Mouse (Mus musculus) cerebellum, adult 9-11 months (tissue): Measurements from ENCODE around the gene Rps3.

Experiments used
- DNase-seq: peaks from one replicate; pipeline ENCODE4 v3.0.0; 2022

Rps3 gene

DNA sequence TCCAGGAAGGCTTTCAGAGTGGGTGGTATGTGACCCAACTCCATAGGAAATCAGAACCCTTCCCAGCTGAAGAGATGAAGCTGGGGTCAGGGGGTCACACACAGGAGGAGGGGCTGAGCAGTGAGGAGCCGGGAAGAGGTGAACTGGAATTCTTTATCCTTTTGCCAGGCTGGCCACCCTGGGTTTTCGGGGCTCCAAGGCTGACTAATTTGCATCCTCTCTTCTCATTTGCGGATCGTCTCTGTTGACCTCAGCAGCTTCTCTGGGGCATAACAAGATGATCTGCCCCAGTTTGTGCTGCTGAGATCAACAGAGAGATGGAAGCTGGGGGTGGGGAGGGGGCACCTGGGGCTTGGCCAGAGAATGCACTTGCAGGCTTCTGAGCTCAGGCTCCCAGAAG lies 47.0 kb downstream of the Rps3 start:
- DNase-seq: no peak

DNA sequence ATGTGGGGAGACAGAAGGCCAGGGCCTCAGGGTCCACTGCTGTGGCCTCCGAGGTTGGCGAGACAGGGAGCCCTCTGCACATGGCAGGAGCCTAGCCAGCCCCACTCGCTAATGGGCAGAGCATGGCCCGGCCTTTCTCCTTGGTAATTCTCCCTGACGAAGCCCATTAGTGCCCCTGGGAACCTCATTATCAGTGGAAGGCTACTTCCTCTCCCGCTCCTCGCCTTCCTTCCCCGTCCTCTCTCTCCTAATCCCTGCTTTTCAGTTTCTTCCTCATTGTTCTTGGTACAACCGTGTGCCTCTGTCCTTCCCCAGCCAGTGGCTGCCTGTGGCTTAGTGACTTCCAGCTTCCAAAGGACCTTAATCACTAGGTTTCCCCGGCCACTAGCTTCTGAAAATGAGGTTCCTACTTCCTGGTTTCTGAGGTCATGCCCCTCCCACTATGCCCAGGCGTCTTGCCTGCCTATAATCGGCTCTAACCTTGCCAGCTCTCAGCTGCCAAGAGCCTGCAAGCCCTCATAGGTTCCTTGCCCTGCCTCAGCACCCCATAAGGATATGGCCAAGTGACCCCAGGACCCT lies 48.8 kb downstream of the Rps3 start:
- DNase-seq: no peak

- DNase-seq: no peak
Measured at GRCm38 (mm10) chr7:99432863-99433262, 50.7 kb downstream of the Rps3 start.

DNA sequence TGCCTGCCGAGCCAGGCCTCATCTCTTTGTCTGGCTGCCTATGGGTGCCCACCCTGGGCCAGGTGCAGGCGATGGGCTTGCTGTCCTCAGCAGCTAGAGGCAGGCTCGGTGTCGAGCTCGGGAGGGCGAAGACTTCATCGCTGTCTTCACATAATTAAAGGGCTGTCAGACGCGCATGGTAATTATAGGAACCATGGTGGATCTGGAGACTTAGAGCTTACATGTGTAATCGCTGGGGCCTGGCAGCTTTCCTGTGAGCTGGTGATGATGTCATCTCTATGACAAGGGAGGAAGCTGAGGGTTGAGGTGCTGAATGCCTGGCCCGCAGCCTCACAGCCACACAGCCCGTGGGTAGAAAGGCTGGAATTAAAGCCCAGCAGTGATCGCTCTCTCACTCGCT lies 51.3 kb downstream of the Rps3 start:
- DNase-seq: no peak

- no peak for DNase-seq
Measured at GRCm38 (mm10) chr7:99430246-99430645, 53.3 kb downstream of the Rps3 start.

DNA sequence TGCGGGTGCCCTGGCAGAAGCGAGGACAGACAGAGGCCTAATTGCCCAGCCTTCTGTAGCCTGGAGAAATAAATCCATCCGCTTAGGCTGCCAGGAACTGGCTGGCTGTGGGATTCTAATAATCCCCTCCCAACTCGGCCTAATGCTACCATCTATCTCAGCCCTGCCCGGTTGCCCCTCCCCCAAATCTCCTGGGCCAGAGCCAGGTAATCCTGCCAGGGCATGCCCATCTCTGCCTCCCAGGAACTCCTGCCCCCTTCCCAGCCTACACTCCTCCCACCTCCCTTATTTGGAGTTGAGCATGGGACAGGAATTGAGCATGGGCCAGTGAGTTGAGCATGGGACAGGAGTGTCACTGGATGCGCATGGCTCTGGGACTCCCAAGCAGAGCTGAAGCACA lies 53.8 kb downstream of the Rps3 start:
- no peak for DNase-seq

DNA sequence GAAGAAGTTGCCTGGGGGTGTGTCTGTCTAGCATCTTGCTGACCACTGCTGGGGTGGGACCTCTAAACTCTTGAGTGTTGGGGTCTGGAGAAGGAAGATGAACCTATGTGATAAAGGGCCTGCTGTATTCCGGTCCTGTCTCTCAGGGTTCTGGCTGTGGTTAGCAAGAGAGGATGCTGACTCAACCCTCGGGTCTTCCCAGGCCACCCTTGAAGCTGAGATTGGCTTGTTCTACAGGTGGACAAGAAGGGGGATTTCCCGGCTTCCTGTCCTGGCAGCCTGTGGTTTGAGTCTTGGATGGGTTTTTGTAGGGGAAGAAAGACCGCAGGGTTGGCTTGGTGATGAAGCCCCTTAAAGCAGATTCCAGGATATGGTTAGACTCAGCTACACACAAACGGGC lies 54.7 kb downstream of the Rps3 start:
- DNase-seq: no peak

DNA sequence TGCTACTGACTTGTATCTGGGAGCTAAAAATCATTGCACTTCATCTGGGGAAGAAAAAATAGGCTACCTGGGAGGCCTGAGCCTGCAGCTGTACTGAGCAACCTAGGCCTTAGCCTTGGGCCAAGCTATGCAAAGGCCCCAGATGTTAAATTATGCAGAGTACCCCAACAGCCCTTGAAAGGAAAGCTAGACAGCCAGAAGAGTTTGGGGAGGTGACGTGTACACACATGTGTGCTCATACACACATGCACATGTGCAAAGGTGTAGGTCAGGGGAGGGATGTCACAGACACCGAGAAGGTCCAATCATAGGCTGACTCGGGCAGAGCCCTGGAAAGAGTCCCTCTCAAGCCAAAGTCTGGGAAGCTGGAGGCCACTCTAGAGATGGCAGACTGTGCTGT lies 55.6 kb downstream of the Rps3 start:
- no peak for DNase-seq
